Mouse (Mus musculus) heart, adult 2 months (tissue): ENCODE measurements around the gene Ezh2. TPM values are rescaled to one million over a fixed set of nuclear protein-coding genes. Genes with fewer than 3 reads are reported as not detected.

Experiments
- DNase-seq, 2 experiments: peaks; one replicate each; pipeline ENCODE4 v3.0.0; 2021
- H3K27ac ChIP-seq: fragments of 200-600 bp; 2 replicates; pipeline ENCODE4 v1.8.1; 2022
- H3K27me3 ChIP-seq: fragments of 200-500 bp; 2 replicates; pipeline ENCODE4 v1.6.1; 2012; ENCODE audit warnings: mild to moderate bottlenecking, low read length, inconsistent platforms, mixed read lengths; ENCODE audit not compliant: control insufficient read depth, insufficient read depth
- H3K36me3 ChIP-seq: fragments of 200-500 bp; 2 replicates; pipeline ENCODE4 v1.6.1; 2012; ENCODE audit warnings: low read length, inconsistent platforms; ENCODE audit not compliant: control insufficient read depth, insufficient read depth
- H3K4me1 ChIP-seq: fragments of 200-500 bp; 2 replicates; pipeline ENCODE4 v1.6.1; 2011; ENCODE audit warnings: low read length; ENCODE audit not compliant: control insufficient read depth, insufficient read depth
- H3K4me3 ChIP-seq: fragments of 200-600 bp; 2 replicates; pipeline ENCODE4 v1.8.1; 2022
- H3K79me2 ChIP-seq: fragments of 200-500 bp; replicated peaks from 2 replicates; pipeline ENCODE4 v1.6.1; 2012; ENCODE audit warnings: mild to moderate bottlenecking, inconsistent platforms, low read length, moderate library complexity, mixed read lengths; ENCODE audit not compliant: control insufficient read depth, insufficient read depth
- H3K9ac ChIP-seq: fragments of 200-500 bp; 2 replicates; pipeline ENCODE4 v1.6.1; 2012; ENCODE audit warnings: low read depth, mild to moderate bottlenecking, control low read depth, inconsistent platforms, low read length, mixed read lengths
- EP300 ChIP-seq: fragments of 200-500 bp; IDR thresholded peaks from 2 replicates; pipeline ENCODE4 v1.6.1; 2011; ENCODE audit warnings: low read depth, low read length, control low read depth; ENCODE audit not compliant: insufficient read depth
- POLR2A ChIP-seq: fragments of 200-500 bp; IDR thresholded peaks from 2 replicates; pipeline ENCODE4 v1.6.1; 2011; ENCODE audit warnings: mild to moderate bottlenecking, low read depth, low read length, control low read depth; ENCODE audit not compliant: insufficient read depth
- WGBS: fragments of 180-500 bp; shearing (Covaris S2); methylation state at CpG from one replicate; pipeline ENCODE4 v1.1.7; 2018; 5-methylcytosine and 5-hydroxymethylcytosine counted together
- intact Hi-C: fragments of 180-260 bp; cut with DNase I; formaldehyde crosslinking; loops from one replicate; pipeline ENCODE4 v1.15.1; 2025
- polyA plus RNA-seq: library from polyadenylated mRNA; depleted of rRNA; stranded (reverse); fragments of >200 nt; gene quantifications from 2 replicates; pipeline ENCODE4 v1.2.3, GENCODE M21; 2012; rRNA removed
- total RNA-seq, 2 experiments: library from RNA; stranded (reverse); gene quantifications; 2 replicates each; pipeline ENCODE4 v1.2.3; 2021

The Ezh2 gene
- total and polyA plus RNA-seq, 3 experiments, result 3.9 to 9.6 (median 9.2) TPM

DNA sequence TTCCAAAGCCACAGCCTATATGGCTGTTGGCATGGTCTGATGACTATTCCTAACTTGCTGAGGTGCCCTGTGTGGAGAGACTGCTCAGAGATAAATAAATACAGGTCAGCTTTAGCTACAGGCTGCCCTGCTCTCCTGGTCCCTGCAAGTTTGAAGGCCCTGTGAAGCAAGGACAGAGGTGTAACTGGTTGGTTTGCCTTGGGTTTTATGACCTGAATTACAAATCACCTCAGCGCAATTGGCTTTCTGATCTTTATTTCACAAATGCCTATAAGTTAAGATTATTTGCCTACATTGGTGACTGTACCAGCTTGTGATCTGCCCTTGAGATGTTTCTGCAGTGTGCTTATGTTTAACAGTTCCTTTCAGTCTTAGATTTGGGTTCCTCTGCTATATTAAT, 113.1 kb downstream of the Ezh2 start:
- Histone ChIP-seq H3K9ac (no peak overlapping the region), H3K36me3 (0 out of 2 replicates have a peak, but pooled peaks cover 2% of the 10 kb centered on the region), H3K27ac (no peak overlapping the region), H3K4me1 (no peaks in the 10 kb centered on the region; the same call in 1 of the 2 replicates), H3K79me2 (peaks cover 5% of the 10 kb centered on the region), H3K4me3 (no peak overlapping the region), H3K27me3 (no peaks in the 10 kb centered on the region)
- no peak for TF ChIP-seq EP300
- no peak for TF ChIP-seq POLR2A
- 100% methylated on average over 1 of the region's 1 CpGs for WGBS
- no peak for DNase-seq
- intact Hi-C loops, result no loop called here

Other genes with a start within 250 kb of the Ezh2 start
- gene Cul1, start 141.9 kb downstream of the Ezh2 start, total RNA-seq, result 10 to 100 TPM; 60.0 to 68.6 TPM
- 22.7 and 41.3 TPM in 2 replicates for gene Cul1, start 141.9 kb downstream of the Ezh2 start, polyA plus RNA-seq
- 10 to 100 TPM; 44.1 to 46.0 TPM for gene Pdia4, start 218.1 kb upstream of the Ezh2 start, total RNA-seq
- 14.0 and 29.7 TPM in 2 replicates for gene Pdia4, start 218.1 kb upstream of the Ezh2 start, polyA plus RNA-seq
- gene Zfp786, start 235.5 kb upstream of the Ezh2 start, total RNA-seq, result under 1 TPM; 0.64 to 0.78 TPM
- 0.20 and 0.47 TPM in 2 replicates for gene Zfp786, start 235.5 kb upstream of the Ezh2 start, polyA plus RNA-seq
- 1 to 10 TPM; 5.8 to 7.4 TPM for gene Zfp398, start 240.3 kb upstream of the Ezh2 start, total RNA-seq
- 3.3 and 5.5 TPM in 2 replicates for gene Zfp398, start 240.3 kb upstream of the Ezh2 start, polyA plus RNA-seq